Comparison of ENCODE assay signal across 28 mouse cellular contexts in the genomic region with DNA sequence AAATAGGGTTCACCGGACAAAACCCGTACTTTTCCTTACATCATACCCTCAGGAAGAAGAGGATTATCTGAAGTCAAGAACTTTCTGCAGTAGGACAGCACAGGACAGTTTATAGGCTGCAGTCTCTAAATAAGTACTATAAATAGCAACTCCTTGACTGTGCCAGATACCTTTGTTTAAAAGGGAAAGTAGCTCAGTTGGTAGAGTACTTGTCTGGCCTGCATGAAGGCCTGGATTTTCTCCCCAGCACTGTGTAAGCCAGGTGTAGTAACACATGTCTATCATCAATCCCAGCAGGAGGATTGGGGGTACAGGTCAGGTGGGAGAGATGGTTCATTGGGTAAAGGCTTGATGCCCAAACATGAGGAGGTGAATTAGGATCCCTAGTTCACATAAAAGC. TPM values are rescaled to one million over a fixed set of nuclear protein-coding genes. Genes with fewer than 3 reads are reported as not detected.
DNase-seq lines count a peak whose midpoint lies in the region; ATAC-seq and TF ChIP-seq lines count a peak whose summit lies in the region.
"Had no signal": no experiment of that assay in that cellular context is flagged by ENCODE, and none has a peak within 500 bp of the region (broad histone marks: within the 10 kb centered on the region; RNA-seq: fewer than 3 reads in every experiment).

No protein-coding gene starts in this region.

- intact Hi-C loops in heart, postnatal 36 days (cut with DNase I) = no loop called here

- no peak for TF ChIP-seq POLR2A in cortical plate, adult 2 months (IDR thresholded peaks at IDR 0.05; ENCODE audit: extremely low read depth, insufficient read depth, low read length)

- ATAC-seq in heart, embryonic 11.5 days (replicated peaks; ENCODE audit: insufficient number of reproducible peaks, low FRiP score, low TSS enrichment) = 0 out of 2 replicates have a peak, but pooled peaks have one; percentile 39
- peak; percentile 83 for ATAC-seq in heart, embryonic 16.5 days (replicated peaks; ENCODE audit: extremely low read depth, insufficient read depth, low FRiP score)
- ATAC-seq: forebrain, embryonic 13.5 days; lung, postnatal 0 days had no signal

- no peaks in the 10 kb centered on the region for H3K36me3 ChIP-seq in heart, embryonic 11.5 days (ENCODE audit: control insufficient read depth, insufficient read depth, low read length)
- peaks cover 5% of the 10 kb centered on the region; the same call in 1 of the 2 replicates for H3K36me3 ChIP-seq in heart, embryonic 16.5 days (ENCODE audit: control insufficient read depth, insufficient read depth)

- no peaks in the 10 kb centered on the region for H3K9me3 ChIP-seq in heart, embryonic 11.5 days (replicated peaks; ENCODE audit: control insufficient read depth, low read length)
- H3K9me3 ChIP-seq in heart, embryonic 16.5 days (replicated peaks; ENCODE audit: control insufficient read depth, low read length) = no peaks in the 10 kb centered on the region
- H3K9me3 ChIP-seq: forebrain, embryonic 13.5 days; G1E; hindbrain, embryonic 13.5 days; limb, embryonic 15.5 days; liver, embryonic 13.5 days; megakaryocyte, embryonic 14.5 days; midbrain, embryonic 12.5 days; neural tube, embryonic 12.5 days had no signal

- peak; percentile 89 for DNase-seq in heart, adult 11 months
- DNase-seq in heart, postnatal 36 days = no peak
- DNase-seq in cerebellum, postnatal 4 days (ENCODE audit: low spot score in 2 of 2) = no peak
- DNase-seq in thymus, postnatal 25 days = no peak
- no peak for DNase-seq in thymus, postnatal 36 days
- DNase-seq: adrenal gland, postnatal 14 days; cerebellum, adult 18-20 months; cerebellum, postnatal 10 days; gastrocnemius, postnatal 36 days; kidney, adult 11 months; kidney, postnatal 25 days; liver, embryonic 13.5 days; lung, adult 18-20 months; lung, postnatal 4 days; thymus, adult 2 months had no signal

- no peak overlapping the region for H3K4me3 ChIP-seq in cortical plate, adult 2 months (ENCODE audit: insufficient read depth, low read length)
- H3K4me3 ChIP-seq in heart, embryonic 11.5 days (ENCODE audit: low read depth, low read length) = no peak overlapping the region
- H3K4me3 ChIP-seq in heart, embryonic 16.5 days (ENCODE audit: low read length) = no peak overlapping the region
- H3K4me3 ChIP-seq: forebrain, embryonic 13.5 days; hindbrain, embryonic 13.5 days; left cerebral cortex, adult 2 months; limb, embryonic 15.5 days; liver, embryonic 13.5 days; megakaryocyte, embryonic 14.5 days; midbrain, embryonic 12.5 days; myocyte; neural tube, embryonic 12.5 days had no signal

- H3K4me1 ChIP-seq in cortical plate, adult 2 months (ENCODE audit: control insufficient read depth, insufficient read depth, low read length) = peaks cover 7% of the 10 kb centered on the region
- H3K4me1 ChIP-seq in heart, embryonic 11.5 days (ENCODE audit: control insufficient read depth, insufficient read depth, low read length) = peaks cover 13% of the 10 kb centered on the region
- H3K4me1 ChIP-seq in heart, embryonic 16.5 days (ENCODE audit: control insufficient read depth, insufficient read depth, low read length) = peaks cover 32% of the 10 kb centered on the region
- H3K4me1 ChIP-seq: forebrain, embryonic 13.5 days; hindbrain, embryonic 13.5 days; limb, embryonic 15.5 days; liver, embryonic 13.5 days; midbrain, embryonic 12.5 days; neural tube, embryonic 12.5 days had no signal

- 46% methylated on average over 2 of the region's 2 CpGs for WGBS in heart, embryonic 11.5 days (ENCODE audit: insufficient replicate concordance)
- 29% methylated on average over 2 of the region's 2 CpGs for WGBS in heart, embryonic 16.5 days

- H3K27ac ChIP-seq in cortical plate, adult 2 months (ENCODE audit: insufficient read depth, low read length) = peak overlapping the region; percentile 63
- peak overlapping the region; percentile 70 for H3K27ac ChIP-seq in heart, embryonic 11.5 days (ENCODE audit: low read depth, low read length)
- H3K27ac ChIP-seq in heart, embryonic 16.5 days (ENCODE audit: low read length) = peak overlapping the region; percentile 90
- H3K27ac ChIP-seq: forebrain, embryonic 13.5 days; hindbrain, embryonic 13.5 days; left cerebral cortex, adult 2 months; limb, embryonic 15.5 days; liver, embryonic 13.5 days; midbrain, embryonic 12.5 days; neural tube, embryonic 12.5 days had no signal

- peak overlapping the region; percentile 19 for H3K4me2 ChIP-seq in heart, embryonic 11.5 days
- peak overlapping the region; percentile 3; the same call in 1 of the 2 replicates for H3K4me2 ChIP-seq in heart, embryonic 16.5 days (ENCODE audit: low read depth, low read length)
- H3K4me2 ChIP-seq: forebrain, embryonic 13.5 days; hindbrain, embryonic 13.5 days; limb, embryonic 15.5 days; liver, embryonic 13.5 days; midbrain, embryonic 12.5 days; neural tube, embryonic 12.5 days had no signal

- no peak for TF ChIP-seq CTCF in cortical plate, adult 2 months (IDR thresholded peaks at IDR 0.05; ENCODE audit: extremely low read depth, insufficient read depth, low read length)

- no peaks in the 10 kb centered on the region for H3K27me3 ChIP-seq in heart, embryonic 11.5 days (ENCODE audit: control insufficient read depth, insufficient read depth, low read length)
- no peaks in the 10 kb centered on the region for H3K27me3 ChIP-seq in heart, embryonic 16.5 days (ENCODE audit: control insufficient read depth, insufficient read depth, low read length)
- H3K27me3 ChIP-seq: forebrain, embryonic 13.5 days; hindbrain, embryonic 13.5 days; limb, embryonic 15.5 days; liver, embryonic 13.5 days; midbrain, embryonic 12.5 days; neural tube, embryonic 12.5 days had no signal

- H3K9ac ChIP-seq in heart, embryonic 11.5 days (ENCODE audit: low read depth, low read length) = no peak overlapping the region
- H3K9ac ChIP-seq in heart, embryonic 16.5 days (ENCODE audit: low read length) = peak overlapping the region; percentile 53; the same call in 1 of the 2 replicates
- H3K9ac ChIP-seq: forebrain, embryonic 13.5 days; hindbrain, embryonic 13.5 days; limb, embryonic 15.5 days; liver, embryonic 13.5 days; midbrain, embryonic 12.5 days; neural tube, embryonic 12.5 days had no signal

RNA-seq across cellular contexts. Expression of a gene that starts 34.9 kb away (rescaled TPM):
- 10 to 100 TPM; 50.0 to 53.1 TPM for total RNA-seq in heart, postnatal 36 days (2021)
- 12.4 and 15.2 TPM in 2 replicates for polyA plus RNA-seq in cortical plate, adult 2 months (2012; rRNA removed)
- polyA plus RNA-seq in heart, embryonic 11.5 days (2014; fragmentation: Nextera tagmentation; extraction: Ambion mirVana) = 21.5 and 25.7 TPM in 2 replicates
- polyA plus RNA-seq in heart, embryonic 16.5 days (2015; fragmentation: Nextera tagmentation; extraction: Ambion mirVana) = 66.6 and 72.8 TPM in 2 replicates
